Mouse (Mus musculus) erythroblast, embryonic 14.5 days (primary cell): Measurements from ENCODE around the gene Srpk1. TPM values are rescaled to one million over a fixed set of nuclear protein-coding genes. Genes with fewer than 3 reads are reported as not detected.

ENCODE experiments used
- H3K27me3 ChIP-seq: 2 replicates; pipeline ENCODE4 v1.6.1; 2012; ENCODE audit warnings: inconsistent platforms; ENCODE audit not compliant: control insufficient read depth
- H3K36me3 ChIP-seq: 2 replicates; pipeline ENCODE4 v1.6.1; 2012; ENCODE audit warnings: mild to moderate bottlenecking, inconsistent platforms; ENCODE audit not compliant: control insufficient read depth
- H3K4me1 ChIP-seq: 2 replicates; pipeline ENCODE4 v1.6.1; 2012; ENCODE audit warnings: inconsistent platforms; ENCODE audit not compliant: control insufficient read depth
- H3K4me3 ChIP-seq: replicated peaks from 2 replicates; pipeline ENCODE3; 2012; ENCODE audit warnings: moderate library complexity, mild to moderate bottlenecking, inconsistent platforms
- H3K9me3 ChIP-seq: 2 replicates; pipeline ENCODE4 v1.6.1; 2012; ENCODE audit warnings: low read length, inconsistent platforms, mixed read lengths; ENCODE audit not compliant: control insufficient read depth
- GATA1 ChIP-seq: IDR thresholded peaks from 2 replicates; pipeline ENCODE4 v1.6.1; 2012; ENCODE audit warnings: low read length, inconsistent platforms, mixed read lengths
- TAL1 ChIP-seq: IDR thresholded peaks from 3 replicates; pipeline ENCODE4 v1.6.1; 2012; ENCODE audit warnings: low read length, inconsistent platforms, mixed read lengths
- polyA plus RNA-seq: library from polyadenylated mRNA; stranded (reverse); fragments of >175 nt; gene quantifications from 2 replicates; pipeline ENCODE4 v1.2.3, GENCODE M21; 2012

Srpk1 gene
- polyA plus RNA-seq, 1 experiment: 1.5 TPM

DNA sequence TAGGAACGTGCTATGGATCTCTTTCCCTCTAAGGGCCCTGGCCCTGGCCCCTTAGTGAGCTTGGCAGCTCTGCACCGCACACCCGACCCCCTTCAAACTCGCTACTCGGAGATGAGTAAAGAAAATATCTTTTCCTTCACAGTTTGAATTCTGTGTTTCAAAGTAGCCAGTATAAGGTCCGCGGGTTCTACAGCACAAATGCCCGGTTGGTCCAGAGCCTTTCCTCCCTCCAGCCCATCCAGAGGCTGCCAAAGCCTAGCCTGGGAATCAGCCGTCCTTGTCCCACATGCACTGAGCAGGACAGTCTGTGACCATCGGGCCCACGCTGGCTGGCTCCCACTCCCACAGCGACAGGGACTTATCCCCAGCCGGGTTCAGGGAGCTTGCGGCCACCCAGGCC, 73.4 kb downstream of the Srpk1 start, which contains the start of gene Clpsl2:
TSS of gene Clpsl2 (plus strand) at position 301 of the 400 bp plus-strand sequence.
- no peak within 1 kb of the TSS for H3K4me3 ChIP-seq
- no peaks in the 10 kb centered on the region for H3K27me3 ChIP-seq
- no peaks in the 10 kb centered on the region for H3K4me1 ChIP-seq
- H3K36me3 ChIP-seq: no peaks in the 10 kb centered on the region
- no peak for TF ChIP-seq GATA1
- no peak for TF ChIP-seq TAL1
- no peaks in the 10 kb centered on the region for H3K9me3 ChIP-seq

DNA sequence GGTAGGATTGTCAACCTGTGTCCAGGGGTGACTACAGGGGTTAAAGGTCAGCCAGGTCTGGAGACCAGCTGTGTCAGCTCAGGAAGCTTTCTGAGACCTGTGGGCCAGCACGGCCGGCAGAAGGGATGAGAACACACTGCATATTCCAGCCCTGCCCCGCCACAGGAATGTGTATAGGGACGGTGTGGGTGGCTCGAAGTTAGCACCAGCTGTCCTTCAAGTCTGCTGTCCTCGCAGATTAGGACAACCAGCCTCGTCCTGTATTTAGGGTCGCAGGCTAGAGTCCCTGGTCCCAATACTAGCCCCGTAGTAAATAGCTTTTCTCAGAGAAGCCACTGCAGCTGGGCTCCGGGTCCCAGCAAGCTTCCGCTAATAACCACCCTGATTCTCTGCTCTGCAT, 74.0 kb downstream of the Srpk1 start:
- H3K9me3 ChIP-seq: peaks cover 3% of the 10 kb centered on the region; the same call in 1 of the 2 replicates
- no peak overlapping the region for H3K4me3 ChIP-seq
- TF ChIP-seq TAL1: no peak
- TF ChIP-seq GATA1: no peak
- no peaks in the 10 kb centered on the region for H3K36me3 ChIP-seq
- H3K27me3 ChIP-seq: no peaks in the 10 kb centered on the region
- H3K4me1 ChIP-seq: no peaks in the 10 kb centered on the region

DNA sequence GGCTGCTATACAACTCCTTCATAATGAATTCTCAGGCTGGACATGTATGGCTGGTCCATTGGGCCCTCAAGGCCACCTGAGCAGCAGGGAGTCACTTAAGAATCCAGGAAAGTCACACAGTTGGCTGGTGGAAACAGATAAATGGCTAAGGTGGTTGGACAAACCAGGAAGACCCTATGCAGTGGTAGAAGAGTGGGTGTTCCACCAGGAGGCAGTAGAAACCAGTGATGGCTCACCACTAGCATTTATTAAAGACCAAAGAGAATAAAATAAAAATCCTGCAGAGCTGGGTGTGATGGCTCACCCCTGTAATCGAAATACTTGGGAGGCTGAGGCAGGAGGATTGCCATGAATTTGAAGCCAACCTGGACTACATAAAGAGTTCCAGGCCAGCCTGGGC, 75.6 kb downstream of the Srpk1 start:
- Histone ChIP-seq H3K27me3 (no peaks in the 10 kb centered on the region), H3K4me1 (no peaks in the 10 kb centered on the region), H3K36me3 (no peaks in the 10 kb centered on the region), H3K9me3 (peaks cover 4% of the 10 kb centered on the region), H3K4me3 (no peak overlapping the region)
- no peak for TF ChIP-seq TAL1
- no peak for TF ChIP-seq GATA1

DNA sequence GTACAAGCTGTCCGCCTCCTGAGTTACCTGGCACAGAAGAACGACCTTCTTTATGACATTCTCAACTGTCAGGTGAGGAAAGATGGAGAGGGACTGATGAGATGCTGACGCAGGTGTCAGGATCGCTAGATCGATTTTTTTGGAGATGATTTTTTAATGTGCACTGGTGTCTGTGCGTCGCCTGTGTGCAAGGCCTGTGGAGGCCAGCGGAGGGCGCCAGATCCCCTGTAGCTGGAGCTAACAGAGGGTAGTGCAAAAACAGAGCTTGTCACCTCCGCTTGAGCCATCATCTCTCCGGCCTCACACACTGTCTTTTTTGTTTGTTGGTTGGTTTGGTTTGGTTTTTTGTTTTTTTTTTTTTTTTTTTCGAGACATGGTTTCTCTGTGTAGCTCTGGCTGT, 84.6 kb downstream of the Srpk1 start:
- H3K27me3 ChIP-seq: peaks cover 2% of the 10 kb centered on the region
- no peaks in the 10 kb centered on the region for H3K36me3 ChIP-seq
- no peaks in the 10 kb centered on the region for H3K4me1 ChIP-seq
- H3K9me3 ChIP-seq: peaks cover 33% of the 10 kb centered on the region
- TF ChIP-seq TAL1 (no peak), GATA1 (no peak)
- H3K4me3 ChIP-seq: no peak overlapping the region

Other genes with a start within 250 kb of the Srpk1 start
- 0.32 and 0.33 TPM in 2 replicates for gene Fkbp5, start 105.2 kb downstream of the Srpk1 start, polyA plus RNA-seq
- gene Armc12, start 91.9 kb downstream of the Srpk1 start, polyA plus RNA-seq: not detected in 2 replicates
- gene Clpsl2, start 73.3 kb downstream of the Srpk1 start, polyA plus RNA-seq: not detected in 2 replicates
- gene Clps, start 61.9 kb downstream of the Srpk1 start, polyA plus RNA-seq: not detected in 2 replicates
- not detected in 2 replicates for gene Lhfpl5, start 47.1 kb downstream of the Srpk1 start, polyA plus RNA-seq
- gene Slc26a8, start 67.5 kb upstream of the Srpk1 start, polyA plus RNA-seq: 0.04 and 0.08 TPM in 2 replicates
- 1.5 and 2.2 TPM in 2 replicates for gene Mapk14, start 68.6 kb upstream of the Srpk1 start, polyA plus RNA-seq
- not detected in 2 replicates for gene AC170998.1, start 103.4 kb upstream of the Srpk1 start, polyA plus RNA-seq
- not detected in 2 replicates for gene Mapk13, start 146.6 kb upstream of the Srpk1 start, polyA plus RNA-seq
- gene Brpf3, start 178.4 kb upstream of the Srpk1 start, polyA plus RNA-seq: 88.3 and 88.4 TPM in 2 replicates
- gene Pnpla1, start 235.7 kb upstream of the Srpk1 start, polyA plus RNA-seq: not detected in 2 replicates